10 mouse cellular contexts compared by ENCODE assay signal in genomic region chr17:62863004-62863403, GRCm38 (mm10). TPM values are rescaled to one million over a fixed set of nuclear protein-coding genes. Genes with fewer than 3 reads are reported as not detected.
DNase-seq lines count a peak whose midpoint lies in the region; ATAC-seq and TF ChIP-seq lines count a peak whose summit lies in the region.
"Had no signal": no experiment of that assay in that cellular context is flagged by ENCODE, and none has a peak within 500 bp of the region (broad histone marks: within the 10 kb centered on the region; RNA-seq: fewer than 3 reads in every experiment).

No protein-coding gene starts in this region.

- H3K4me1 ChIP-seq in forebrain, embryonic 15.5 days = peaks cover 9% of the 10 kb centered on the region; the same call in 1 of the 2 replicates
- H3K4me1 ChIP-seq in forebrain, postnatal 0 days (ENCODE audit: insufficient read depth) = 0 out of 2 replicates have a peak, but pooled peaks cover 3% of the 10 kb centered on the region
- H3K4me1 ChIP-seq in liver, embryonic 13.5 days (replicated peaks) = no peaks in the 10 kb centered on the region
- no peaks in the 10 kb centered on the region for H3K4me1 ChIP-seq in liver, embryonic 11.5 days (replicated peaks; ENCODE audit: control insufficient read depth, insufficient read depth, low read length)
- peaks cover 11% of the 10 kb centered on the region for H3K4me1 ChIP-seq in limb, embryonic 15.5 days
- H3K4me1 ChIP-seq in stomach, embryonic 14.5 days (ENCODE audit: control insufficient read depth, insufficient read depth, low read length) = peaks cover 23% of the 10 kb centered on the region
- 0 out of 2 replicates have a peak, but pooled peaks cover 4% of the 10 kb centered on the region for H3K4me1 ChIP-seq in thymus, adult 2 months (replicated peaks; ENCODE audit: control insufficient read depth, insufficient read depth, low read length)
- H3K4me1 ChIP-seq: megakaryocyte, embryonic 14.5 days had no signal

- H3K27ac ChIP-seq in forebrain, embryonic 15.5 days (replicated peaks) = peak overlapping the region; percentile 42; the same call in 1 of the 2 replicates
- no peak overlapping the region for H3K27ac ChIP-seq in forebrain, postnatal 0 days (ENCODE audit: low read depth, low read length)
- H3K27ac ChIP-seq in liver, embryonic 13.5 days = 0 out of 2 replicates have a peak overlapping the region, but pooled peaks have one; percentile 32
- H3K27ac ChIP-seq in liver, embryonic 11.5 days (ENCODE audit: low read depth, low read length) = no peak overlapping the region
- peak overlapping the region; percentile 57; the same call in 1 of the 2 replicates for H3K27ac ChIP-seq in limb, embryonic 15.5 days
- H3K27ac ChIP-seq in stomach, embryonic 14.5 days (ENCODE audit: low read length) = peak overlapping the region; percentile 84
- H3K27ac ChIP-seq in thymus, adult 2 months (ENCODE audit: control insufficient read depth, insufficient read depth, low read length) = no peak overlapping the region

- no peak for TF ChIP-seq CTCF in forebrain, postnatal 0 days (IDR thresholded peaks at IDR 0.05; ENCODE audit: low read depth)
- TF ChIP-seq CTCF in thymus, adult 2 months (IDR thresholded peaks at IDR 0.05; ENCODE audit: borderline replicate concordance, control insufficient read depth, extremely low read depth, insufficient read depth, low read length, poor library complexity) = no peak

- WGBS in forebrain, embryonic 15.5 days = 36% methylated on average over 3 of the region's 3 CpGs
- 34% methylated on average over 3 of the region's 3 CpGs for WGBS in forebrain, postnatal 0 days
- 49% methylated on average over 3 of the region's 3 CpGs for WGBS in liver, embryonic 13.5 days (ENCODE audit: insufficient replicate concordance)
- WGBS in liver, embryonic 11.5 days = 68% methylated on average over 3 of the region's 3 CpGs
- WGBS in limb, embryonic 15.5 days = 49% methylated on average over 3 of the region's 3 CpGs
- 51% methylated on average over 3 of the region's 3 CpGs for WGBS in stomach, embryonic 14.5 days
- 62% methylated on average over 3 of the region's 3 CpGs for WGBS in thymus, adult 2 months

- DNase-seq in forebrain, postnatal 0 days = no peak
- no peak for DNase-seq in liver, embryonic 13.5 days
- DNase-seq in liver, embryonic 11.5 days (ENCODE audit: low spot score) = no peak
- no peak for DNase-seq in thymus, adult 2 months
- no peak for DNase-seq in cerebellum, adult 9-11 months

- H3K9me3 ChIP-seq in forebrain, embryonic 15.5 days = no peaks in the 10 kb centered on the region
- no peaks in the 10 kb centered on the region for H3K9me3 ChIP-seq in forebrain, postnatal 0 days (ENCODE audit: low read length)
- H3K9me3 ChIP-seq in liver, embryonic 13.5 days (replicated peaks) = no peaks in the 10 kb centered on the region
- H3K9me3 ChIP-seq in liver, embryonic 11.5 days (ENCODE audit: control insufficient read depth, low read length) = no peaks in the 10 kb centered on the region
- H3K9me3 ChIP-seq in limb, embryonic 15.5 days = no peaks in the 10 kb centered on the region
- no peaks in the 10 kb centered on the region for H3K9me3 ChIP-seq in stomach, embryonic 14.5 days (ENCODE audit: control insufficient read depth, low read depth, low read length)

- no peak for TF ChIP-seq POLR2A in thymus, adult 2 months (IDR thresholded peaks at IDR 0.05; ENCODE audit: control insufficient read depth, extremely low read depth, insufficient read depth, low read length, poor library complexity)

- ATAC-seq in forebrain, embryonic 15.5 days (replicated peaks) = no peak
- no peak for ATAC-seq in forebrain, postnatal 0 days
- no peak for ATAC-seq in liver, embryonic 13.5 days (ENCODE audit: low read depth)
- ATAC-seq in liver, embryonic 11.5 days (replicated peaks; ENCODE audit: low FRiP score) = no peak
- ATAC-seq in limb, embryonic 15.5 days (ENCODE audit: insufficient number of reproducible peaks, low FRiP score, low TSS enrichment, low read depth) = no peak
- ATAC-seq in stomach, embryonic 14.5 days (ENCODE audit: insufficient number of reproducible peaks, insufficient read depth, low FRiP score, low read depth) = no peak

- H3K9ac ChIP-seq in forebrain, embryonic 15.5 days (replicated peaks) = no peak overlapping the region
- H3K9ac ChIP-seq in forebrain, postnatal 0 days = no peak overlapping the region
- no peak overlapping the region for H3K9ac ChIP-seq in liver, embryonic 13.5 days
- H3K9ac ChIP-seq in liver, embryonic 11.5 days (ENCODE audit: low read depth, low read length) = no peak overlapping the region
- H3K9ac ChIP-seq in limb, embryonic 15.5 days = no peak overlapping the region
- H3K9ac ChIP-seq in stomach, embryonic 14.5 days (replicated peaks; ENCODE audit: low read depth, low read length) = no peak overlapping the region

- 0 out of 2 replicates have a peak, but pooled peaks cover 3% of the 10 kb centered on the region for H3K27me3 ChIP-seq in forebrain, embryonic 15.5 days
- no peaks in the 10 kb centered on the region for H3K27me3 ChIP-seq in forebrain, postnatal 0 days (ENCODE audit: insufficient read depth, low read length)
- no peaks in the 10 kb centered on the region for H3K27me3 ChIP-seq in liver, embryonic 13.5 days
- no peaks in the 10 kb centered on the region for H3K27me3 ChIP-seq in liver, embryonic 11.5 days (replicated peaks; ENCODE audit: control insufficient read depth, insufficient read depth, low read length)
- H3K27me3 ChIP-seq in limb, embryonic 15.5 days = no peaks in the 10 kb centered on the region
- no peaks in the 10 kb centered on the region for H3K27me3 ChIP-seq in stomach, embryonic 14.5 days (ENCODE audit: control insufficient read depth, insufficient read depth, low read length)
- H3K27me3 ChIP-seq in thymus, adult 2 months (ENCODE audit: control insufficient read depth, insufficient read depth, low read length) = no peaks in the 10 kb centered on the region
- H3K27me3 ChIP-seq: megakaryocyte, embryonic 14.5 days had no signal

- no peaks in the 10 kb centered on the region for H3K36me3 ChIP-seq in forebrain, embryonic 15.5 days
- H3K36me3 ChIP-seq in forebrain, postnatal 0 days (ENCODE audit: insufficient read depth) = no peaks in the 10 kb centered on the region
- no peaks in the 10 kb centered on the region for H3K36me3 ChIP-seq in liver, embryonic 13.5 days
- H3K36me3 ChIP-seq in liver, embryonic 11.5 days (ENCODE audit: control insufficient read depth, insufficient read depth, low read length) = no peaks in the 10 kb centered on the region
- no peaks in the 10 kb centered on the region for H3K36me3 ChIP-seq in limb, embryonic 15.5 days
- H3K36me3 ChIP-seq in stomach, embryonic 14.5 days (ENCODE audit: control insufficient read depth, insufficient read depth, low read length) = no peaks in the 10 kb centered on the region
- no peaks in the 10 kb centered on the region for H3K36me3 ChIP-seq in thymus, adult 2 months (ENCODE audit: control insufficient read depth, insufficient read depth, low read length)
- H3K36me3 ChIP-seq: G1E had no signal

- no peak overlapping the region for H3K4me3 ChIP-seq in forebrain, embryonic 15.5 days
- no peak overlapping the region for H3K4me3 ChIP-seq in forebrain, postnatal 0 days (ENCODE audit: low read depth, low read length)
- H3K4me3 ChIP-seq in liver, embryonic 13.5 days (replicated peaks) = no peak overlapping the region
- H3K4me3 ChIP-seq in liver, embryonic 11.5 days (ENCODE audit: low read depth, low read length) = no peak overlapping the region
- no peak overlapping the region for H3K4me3 ChIP-seq in limb, embryonic 15.5 days
- H3K4me3 ChIP-seq in stomach, embryonic 14.5 days (ENCODE audit: low read depth, low read length) = no peak overlapping the region
- no peak overlapping the region for H3K4me3 ChIP-seq in thymus, adult 2 months (ENCODE audit: control insufficient read depth, insufficient read depth, low read length)
- H3K4me3 ChIP-seq: megakaryocyte, embryonic 14.5 days had no signal

- H3K4me2 ChIP-seq in forebrain, embryonic 15.5 days (replicated peaks) = 0 out of 2 replicates have a peak overlapping the region, but pooled peaks have one; percentile 4
- H3K4me2 ChIP-seq in forebrain, postnatal 0 days (ENCODE audit: low read depth) = no peak overlapping the region
- no peak overlapping the region for H3K4me2 ChIP-seq in liver, embryonic 13.5 days
- no peak overlapping the region for H3K4me2 ChIP-seq in liver, embryonic 11.5 days
- 0 out of 2 replicates have a peak overlapping the region, but pooled peaks have one; percentile 28 for H3K4me2 ChIP-seq in limb, embryonic 15.5 days
- peak overlapping the region; percentile 38 for H3K4me2 ChIP-seq in stomach, embryonic 14.5 days (replicated peaks; ENCODE audit: low read depth, low read length)

RNA-seq across cellular contexts. Expression of gene Efna5, which starts 18.1 kb away (rescaled TPM):
- 19.7 and 24.6 TPM in 2 replicates for polyA plus RNA-seq in forebrain, embryonic 15.5 days (2015; fragmentation: Nextera tagmentation; extraction: Ambion mirVana)
- total RNA-seq in forebrain, postnatal 0 days (2014; rRNA removed) = 7.0 and 7.4 TPM in 2 replicates
- polyA plus RNA-seq in forebrain, postnatal 0 days (2015; fragmentation: Nextera tagmentation; extraction: Ambion mirVana) = 15.0 and 27.0 TPM in 2 replicates
- 2.6 and 2.9 TPM in 2 replicates for polyA plus RNA-seq in liver, embryonic 13.5 days (2015; fragmentation: Nextera tagmentation; extraction: Ambion mirVana)
- polyA plus RNA-seq in liver, embryonic 11.5 days (2014; fragmentation: Nextera tagmentation; extraction: Ambion mirVana) = 11.8 and 12.7 TPM in 2 replicates
- polyA plus RNA-seq in limb, embryonic 15.5 days (2015; fragmentation: Nextera tagmentation; extraction: Ambion mirVana) = 53.6 and 62.1 TPM in 2 replicates
- polyA plus RNA-seq in stomach, embryonic 14.5 days (2014; fragmentation: Nextera tagmentation; extraction: Ambion mirVana) = 56.9 and 58.6 TPM in 2 replicates
- polyA plus RNA-seq in thymus, adult 2 months (2012; rRNA removed) = 0.80 and 1.9 TPM in 2 replicates
- polyA plus RNA-seq: G1E had no signal

Comparison
In these comparisons a context has a peak if more than half of its experiments do, and no peak if none do; other contexts are left out.
1. H3K27ac ChIP-seq: peak in forebrain, embryonic 15.5 days (single experiment), liver, embryonic 13.5 days (single experiment), limb, embryonic 15.5 days (single experiment) and stomach, embryonic 14.5 days (single experiment); none in forebrain, postnatal 0 days (single experiment), liver, embryonic 11.5 days (single experiment) and thymus, adult 2 months (single experiment).
2. H3K4me2 ChIP-seq: peak in forebrain, embryonic 15.5 days (single experiment), limb, embryonic 15.5 days (single experiment) and stomach, embryonic 14.5 days (single experiment); none in forebrain, postnatal 0 days (single experiment), liver, embryonic 13.5 days (single experiment) and liver, embryonic 11.5 days (single experiment).